Mouse (Mus musculus): Measurements from ENCODE around the gene Dpysl4.

Dpysl4 gene

GRCm38 (mm10) chr7:139085629-139086194 lies at the start of gene Dpysl4:
Gene Dpysl4 (plus strand): TSS chr7:139086001.
- DNase-seq (ENCODE audit: inconsistent ontology term) = peak; percentile 86

DNA sequence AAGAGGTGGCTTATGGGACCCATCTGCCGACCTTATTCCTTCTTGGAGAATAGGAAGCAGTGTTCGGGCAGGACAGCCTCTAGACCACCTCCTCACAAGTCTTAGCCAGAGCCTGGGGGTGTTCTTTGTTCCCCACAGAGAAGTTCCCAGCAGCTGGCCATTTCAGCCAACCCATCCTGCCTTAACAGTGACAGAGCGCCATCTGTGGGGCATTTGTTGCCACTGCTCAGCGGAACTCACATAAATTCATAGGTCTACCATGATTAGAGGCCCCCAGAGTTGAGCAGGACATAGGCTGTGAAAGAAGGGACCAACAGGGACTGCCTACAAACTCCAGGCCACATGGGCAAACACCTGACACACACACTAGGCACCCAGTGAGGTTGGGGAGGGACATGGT lies 22.4 kb upstream of the Dpysl4 start:
- DNase-seq (ENCODE audit: inconsistent ontology term) = no peak

DNA sequence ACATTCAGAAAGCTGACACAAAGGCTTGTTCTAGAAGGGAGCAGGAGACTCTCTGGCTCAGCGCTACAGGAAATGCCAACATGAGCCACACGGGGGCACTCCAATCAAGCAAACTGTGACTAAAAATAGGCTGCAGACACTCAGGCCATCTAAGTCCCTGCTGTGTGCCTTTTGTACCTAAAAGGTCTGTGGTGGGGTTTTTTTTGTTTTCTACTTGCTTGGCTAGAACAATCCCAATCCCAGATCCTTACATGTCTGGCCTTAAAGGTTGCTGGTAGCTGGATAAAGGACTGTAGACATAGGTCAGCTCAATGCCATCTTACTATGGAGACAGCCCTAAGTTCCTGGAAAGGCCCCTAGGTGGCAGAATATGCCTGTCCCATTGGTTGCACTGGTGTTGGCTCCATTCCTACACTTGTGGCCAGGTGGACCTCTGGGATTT lies 17.6 kb upstream of the Dpysl4 start:
- peak; percentile 75 for DNase-seq (ENCODE audit: inconsistent ontology term)

DNA sequence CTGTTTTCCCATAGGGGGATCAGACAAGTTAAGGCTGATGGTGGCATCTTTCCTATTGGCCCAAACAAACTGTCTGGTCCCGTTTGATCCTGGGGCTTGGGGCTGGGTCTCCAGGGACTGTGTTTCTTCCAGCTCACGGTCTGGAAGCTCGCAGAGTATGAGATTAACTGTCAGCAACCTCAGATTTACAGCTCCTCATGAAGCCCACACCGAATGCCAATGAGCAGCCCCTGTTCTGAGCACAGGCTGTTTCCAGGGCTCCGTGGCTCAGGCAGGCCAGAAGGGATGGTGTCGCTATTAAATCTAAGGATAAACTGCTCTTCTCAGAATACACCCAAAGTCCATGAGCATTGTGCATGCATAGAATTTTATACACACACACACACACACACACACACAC lies 11.6 kb upstream of the Dpysl4 start:
- no peak for DNase-seq (ENCODE audit: inconsistent ontology term)

- no peak for DNase-seq (ENCODE audit: inconsistent ontology term)
Measured at GRCm38 (mm10) chr7:139075054-139075794, 10.6 kb upstream of the Dpysl4 start.

- DNase-seq (ENCODE audit: inconsistent ontology term) = peak; percentile 44
Measured at GRCm38 (mm10) chr7:139077283-139077682, 8.5 kb upstream of the Dpysl4 start.

DNA sequence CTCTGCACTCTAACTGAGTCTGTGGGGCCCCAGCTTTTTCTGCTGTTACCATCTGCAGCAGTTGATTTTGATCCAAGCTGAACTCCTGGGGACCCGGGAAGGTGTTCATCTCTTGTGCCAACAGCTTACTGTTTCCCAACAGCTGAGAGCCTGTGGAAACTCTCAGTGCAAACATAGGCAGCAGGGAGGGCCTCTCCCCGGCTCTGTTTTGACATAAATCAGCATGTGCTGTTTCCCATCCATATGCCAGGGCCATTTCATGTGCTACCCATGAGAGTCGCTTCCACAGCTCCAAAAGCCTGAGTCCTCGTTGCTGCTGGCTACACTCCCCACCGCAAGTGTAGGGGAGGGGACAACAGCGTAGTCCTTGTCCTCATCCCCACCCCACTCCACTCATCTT lies 7.6 kb upstream of the Dpysl4 start:
- DNase-seq (ENCODE audit: inconsistent ontology term) = no peak

GRCm38 (mm10) chr7:139079141-139079540 lies 6.7 kb upstream of the Dpysl4 start:
- DNase-seq (ENCODE audit: inconsistent ontology term) = no peak

DNA sequence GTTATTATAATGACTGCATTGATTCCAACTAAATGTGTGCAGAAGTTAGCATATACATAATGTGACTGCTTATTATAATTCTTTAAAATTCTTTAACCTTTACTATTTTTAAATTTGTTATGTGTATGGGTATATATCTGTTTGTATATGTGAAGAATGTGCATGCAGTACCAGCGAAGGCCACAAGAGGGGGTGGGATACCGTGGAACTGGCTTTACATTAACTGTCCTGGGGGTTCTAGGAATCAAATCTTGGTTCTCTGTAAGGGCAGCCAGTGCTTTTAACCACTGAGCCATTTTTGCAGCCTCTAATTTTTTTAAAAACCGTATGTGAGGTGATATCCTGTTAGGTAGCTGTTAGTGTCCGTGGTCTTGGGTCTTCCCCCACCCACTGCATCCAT lies 5.1 kb upstream of the Dpysl4 start:
- no peak for DNase-seq (ENCODE audit: inconsistent ontology term)

GRCm38 (mm10) chr7:139081158-139081557 lies 4.6 kb upstream of the Dpysl4 start:
- DNase-seq (ENCODE audit: inconsistent ontology term) = no peak

DNA sequence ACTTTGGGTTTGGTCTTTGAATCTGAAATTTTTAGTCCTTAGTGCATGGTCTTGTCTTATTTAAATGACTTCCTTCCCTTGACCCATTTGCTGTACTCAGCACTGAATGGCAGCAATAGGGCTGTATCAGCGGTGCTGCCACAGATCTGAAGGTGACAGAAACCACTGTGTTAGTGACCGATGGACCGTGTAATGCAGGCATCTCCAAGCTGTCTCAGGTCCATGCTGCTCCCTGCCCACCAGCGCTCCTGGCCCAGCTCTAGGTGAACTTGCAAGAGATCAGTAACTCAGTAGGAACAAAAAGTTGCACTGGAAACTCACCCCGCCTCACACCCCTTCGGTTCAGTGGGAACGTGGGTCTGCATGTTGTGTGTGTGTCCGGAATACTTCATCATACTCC lies 3.5 kb upstream of the Dpysl4 start:
- no peak for DNase-seq (ENCODE audit: inconsistent ontology term)

GRCm38 (mm10) chr7:139084316-139084715 lies 1.5 kb upstream of the Dpysl4 start:
- no peak for DNase-seq (ENCODE audit: inconsistent ontology term)

GRCm38 (mm10) chr7:139086195-139087158 lies 676 bp downstream of the Dpysl4 start:
- DNase-seq (ENCODE audit: inconsistent ontology term) = peak; percentile 57

DNA sequence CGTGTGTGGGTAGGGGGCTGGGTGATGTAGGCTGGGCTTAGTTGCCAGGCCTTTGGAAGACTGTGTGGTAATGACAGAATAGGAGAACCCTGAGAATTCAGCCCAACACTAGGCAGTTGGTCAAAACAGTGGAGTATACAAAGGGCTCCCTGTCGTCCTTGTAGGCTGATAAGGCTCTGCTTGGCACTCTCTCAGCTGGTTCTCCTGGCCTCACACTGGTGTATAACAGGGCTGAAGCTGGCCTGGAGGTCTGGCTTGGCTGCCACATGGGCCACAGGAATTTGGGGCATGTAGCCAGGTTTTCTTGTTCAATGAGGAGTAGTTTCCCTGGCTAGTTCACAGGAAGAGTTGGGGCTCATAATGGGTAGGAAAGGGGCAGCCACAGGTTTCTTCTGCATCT lies 2.0 kb downstream of the Dpysl4 start:
- DNase-seq (ENCODE audit: inconsistent ontology term) = peak; percentile 94

GRCm38 (mm10) chr7:139089892-139090874 lies 4.4 kb downstream of the Dpysl4 start:
- DNase-seq (ENCODE audit: inconsistent ontology term) = peak; percentile 74

DNA sequence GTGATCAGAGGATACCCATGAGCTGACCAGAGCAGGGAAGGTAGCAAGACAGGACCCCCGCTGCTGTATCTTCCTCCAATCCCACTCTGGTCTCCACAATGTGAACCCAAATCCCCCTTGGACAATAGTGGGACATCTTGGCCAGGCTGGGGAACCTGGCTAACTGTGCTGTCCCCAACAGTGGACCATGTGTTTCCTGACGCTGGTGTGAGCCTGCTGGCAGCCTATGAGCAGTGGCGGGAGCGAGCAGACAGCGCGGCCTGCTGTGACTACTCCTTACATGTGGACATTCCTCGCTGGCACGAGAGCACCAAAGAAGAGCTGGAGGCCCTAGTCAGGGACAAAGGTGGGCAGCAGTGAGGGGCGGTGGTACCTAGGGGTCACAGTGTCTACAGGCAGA lies 5.9 kb downstream of the Dpysl4 start:
- no peak for DNase-seq (ENCODE audit: inconsistent ontology term)

- no peak for DNase-seq (ENCODE audit: inconsistent ontology term)
Measured at GRCm38 (mm10) chr7:139092676-139093075, 6.9 kb downstream of the Dpysl4 start.

- DNase-seq (ENCODE audit: inconsistent ontology term) = no peak
Measured at GRCm38 (mm10) chr7:139093124-139093523, 7.3 kb downstream of the Dpysl4 start.

GRCm38 (mm10) chr7:139093781-139094180 lies 8.0 kb downstream of the Dpysl4 start:
- no peak for DNase-seq (ENCODE audit: inconsistent ontology term)

DNA sequence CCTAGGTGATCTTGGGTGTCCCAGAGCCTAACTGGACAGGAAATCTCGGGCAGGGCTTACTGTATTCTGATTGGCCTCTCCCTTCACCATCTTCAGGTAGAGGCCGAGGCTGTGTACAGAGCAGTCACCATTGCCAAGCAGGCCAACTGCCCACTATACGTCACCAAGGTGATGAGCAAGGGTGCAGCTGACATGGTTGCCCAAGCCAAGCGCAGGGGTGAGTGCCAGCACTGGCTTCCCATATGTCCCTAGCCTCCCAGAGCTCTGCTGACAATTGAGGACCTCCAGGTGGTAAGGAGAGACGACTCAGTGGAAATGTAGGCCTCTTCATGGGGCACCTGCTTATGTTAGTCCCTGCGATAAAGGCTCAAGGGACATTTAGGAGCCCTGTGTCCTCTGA lies 9.0 kb downstream of the Dpysl4 start:
- DNase-seq (ENCODE audit: inconsistent ontology term) = no peak

- no peak for DNase-seq (ENCODE audit: inconsistent ontology term)
Measured at GRCm38 (mm10) chr7:139095282-139095681, 9.5 kb downstream of the Dpysl4 start.

Measured in Muller cell, postnatal 12 days (primary cell).